ENCODE assay signal across 10 mouse cellular contexts in genomic region chr9:54982401-54982800, GRCm38 (mm10). TPM values are rescaled to one million over a fixed set of nuclear protein-coding genes. Genes with fewer than 3 reads are reported as not detected.
A peak's percentile ranks its signal among the peaks of the same experiment; 100 is the strongest.
DNase-seq lines count a peak whose midpoint lies in the region; ATAC-seq and TF ChIP-seq lines count a peak whose summit lies in the region.
"Had no signal": no experiment of that assay in that cellular context is flagged by ENCODE, and none has a peak within 500 bp of the region (broad histone marks: within the 10 kb centered on the region; RNA-seq: fewer than 3 reads in every experiment).

No protein-coding gene starts in this region.

- intact Hi-C loops in left cerebral cortex, postnatal 4 days (cut with DNase I): no loop called here

- H3K27me3 ChIP-seq in testis, adult 2 months (ENCODE audit: control insufficient read depth, insufficient read depth, low read length): no peaks in the 10 kb centered on the region
- peaks cover 30% of the 10 kb centered on the region for H3K27me3 ChIP-seq in limb, embryonic 15.5 days
- peaks cover 2% of the 10 kb centered on the region; the same call in 1 of the 2 replicates for H3K27me3 ChIP-seq in stomach, postnatal 0 days (ENCODE audit: control insufficient read depth, insufficient read depth, low read length)

- no peak overlapping the region for H3K27ac ChIP-seq in testis, adult 2 months (ENCODE audit: control insufficient read depth, insufficient read depth, low read depth, low read length)
- no peak overlapping the region for H3K27ac ChIP-seq in limb, embryonic 15.5 days
- H3K27ac ChIP-seq in stomach, postnatal 0 days (replicated peaks): no peak overlapping the region

- DNase-seq in heart, adult 11 months: peak; percentile 37
- DNase-seq in heart, adult 9 months (ENCODE audit: low spot score in 2 of 2): no peak
- no peak for DNase-seq in testis, postnatal 14 days (ENCODE audit: low spot score)
- no peak for DNase-seq in stomach, postnatal 0 days (ENCODE audit: low spot score)
- DNase-seq in right cerebral cortex, postnatal 36 days (ENCODE audit: low spot score in 2 of 2): no peak
- DNase-seq in left cerebral cortex, postnatal 4 days: no peak

- no peaks in the 10 kb centered on the region for H3K9me3 ChIP-seq in limb, embryonic 15.5 days
- no peaks in the 10 kb centered on the region for H3K9me3 ChIP-seq in stomach, postnatal 0 days (ENCODE audit: control insufficient read depth, low read length)

- peak overlapping the region; percentile 89; the same call in 1 of the 2 replicates for H3K4me3 ChIP-seq in testis, adult 2 months (ENCODE audit: control insufficient read depth, low read depth, low read length)
- peak overlapping the region; percentile 73 for H3K4me3 ChIP-seq in limb, embryonic 15.5 days
- H3K4me3 ChIP-seq in stomach, postnatal 0 days (ENCODE audit: low read depth, low read length): peak overlapping the region; percentile 52; the same call in 1 of the 2 replicates

- no peak for ATAC-seq in limb, embryonic 15.5 days (ENCODE audit: insufficient number of reproducible peaks, low FRiP score, low TSS enrichment, low read depth)
- no peak for ATAC-seq in stomach, postnatal 0 days (ENCODE audit: low FRiP score, low TSS enrichment)

- peak overlapping the region; percentile 91 for H3K4me2 ChIP-seq in limb, embryonic 15.5 days
- peak overlapping the region; percentile 87; the same call in 1 of the 2 replicates for H3K4me2 ChIP-seq in stomach, postnatal 0 days (replicated peaks; ENCODE audit: low read depth)

- no peak for TF ChIP-seq EP300 in stomach, postnatal 0 days (optimal IDR thresholded peaks at IDR 0.05)

- TF ChIP-seq POLR2A in testis, adult 2 months (IDR thresholded peaks at IDR 0.05; ENCODE audit: control insufficient read depth, low read depth, low read length): no peak

- no peak for TF ChIP-seq CTCF in testis, adult 2 months (IDR thresholded peaks at IDR 0.05; ENCODE audit: control insufficient read depth, insufficient read depth, insufficient replicate concordance, low read depth, low read length)
- no peak for TF ChIP-seq CTCF in stomach, postnatal 0 days (IDR thresholded peaks at IDR 0.05; ENCODE audit: low read depth)

- H3K9ac ChIP-seq in limb, embryonic 15.5 days: no peak overlapping the region; the same call in 1 of the 2 replicates
- H3K9ac ChIP-seq in stomach, postnatal 0 days (ENCODE audit: low read length): no peak overlapping the region

- 4% methylated on average over 7 of the region's 7 CpGs for WGBS in limb, embryonic 15.5 days
- 21% methylated on average over 7 of the region's 7 CpGs for WGBS in stomach, postnatal 0 days

- no peaks in the 10 kb centered on the region for H3K36me3 ChIP-seq in testis, adult 2 months (ENCODE audit: control insufficient read depth, insufficient read depth, low read length)
- H3K36me3 ChIP-seq in limb, embryonic 15.5 days: no peaks in the 10 kb centered on the region
- H3K36me3 ChIP-seq in stomach, postnatal 0 days (ENCODE audit: control insufficient read depth, insufficient read depth, low read length): no peaks in the 10 kb centered on the region

- peaks cover 14% of the 10 kb centered on the region for H3K4me1 ChIP-seq in testis, adult 2 months (ENCODE audit: control insufficient read depth, insufficient read depth, low read length)
- peaks cover 10% of the 10 kb centered on the region for H3K4me1 ChIP-seq in limb, embryonic 15.5 days
- H3K4me1 ChIP-seq in stomach, postnatal 0 days (replicated peaks; ENCODE audit: control insufficient read depth, insufficient read depth): no peaks in the 10 kb centered on the region

RNA-seq across cellular contexts. Expression of gene Chrna5, which starts 1.7 kb away (rescaled TPM):
- 6.7 and 9.2 TPM in 2 replicates for polyA plus RNA-seq in testis, adult 2 months (2012; rRNA removed)
- polyA plus RNA-seq in limb, embryonic 15.5 days (2015; fragmentation: Nextera tagmentation; extraction: Ambion mirVana): 1.2 and 1.8 TPM in 2 replicates
- polyA plus RNA-seq in stomach, postnatal 0 days (2015; fragmentation: Nextera tagmentation; extraction: Ambion mirVana): 1.1 and 1.3 TPM in 2 replicates
- 1 to 10 TPM; 7.3 to 7.9 TPM for total RNA-seq in left cerebral cortex, postnatal 4 days (2021)
- total RNA-seq: granulocyte monocyte progenitor cell, adult 5-6 weeks had no signal
- polyA plus RNA-seq: lung, adult 2 months had no signal

RNA-seq across cellular contexts. Expression of gene AY074887, which starts 31.6 kb away (rescaled TPM):
- 0.25 TPM in 1 of 2 replicates, not detected in the other for polyA plus RNA-seq in testis, adult 2 months (2012; rRNA removed)
- 0.79 and 1.00 TPM in 2 replicates for polyA plus RNA-seq in limb, embryonic 15.5 days (2015; fragmentation: Nextera tagmentation; extraction: Ambion mirVana)
- polyA plus RNA-seq in stomach, postnatal 0 days (2015; fragmentation: Nextera tagmentation; extraction: Ambion mirVana): 0.25 and 0.44 TPM in 2 replicates
- not detected for total RNA-seq in left cerebral cortex, postnatal 4 days (2021)
- total RNA-seq: granulocyte monocyte progenitor cell, adult 5-6 weeks had no signal
- polyA plus RNA-seq: lung, adult 2 months had no signal

RNA-seq across cellular contexts. Expression of gene Psma4, which starts 31.8 kb away (rescaled TPM):
- 56.6 and 80.4 TPM in 2 replicates for polyA plus RNA-seq in testis, adult 2 months (2012; rRNA removed)
- polyA plus RNA-seq in limb, embryonic 15.5 days (2015; fragmentation: Nextera tagmentation; extraction: Ambion mirVana): 289 and 291 TPM in 2 replicates
- 196 and 201 TPM in 2 replicates for polyA plus RNA-seq in stomach, postnatal 0 days (2015; fragmentation: Nextera tagmentation; extraction: Ambion mirVana)
- total RNA-seq in left cerebral cortex, postnatal 4 days (2021): 100 to 1,000 TPM; 163 to 170 TPM

RNA-seq across cellular contexts. Expression of gene Chrna3, which starts 44.0 kb away (rescaled TPM):
- polyA plus RNA-seq in testis, adult 2 months (2012; rRNA removed): 0.05 and 0.06 TPM in 2 replicates
- 0.13 TPM in 1 of 2 replicates, not detected in the other for polyA plus RNA-seq in limb, embryonic 15.5 days (2015; fragmentation: Nextera tagmentation; extraction: Ambion mirVana)
- 3.2 and 3.8 TPM in 2 replicates for polyA plus RNA-seq in stomach, postnatal 0 days (2015; fragmentation: Nextera tagmentation; extraction: Ambion mirVana)
- 1 to 10 TPM; 3.4 to 3.9 TPM for total RNA-seq in left cerebral cortex, postnatal 4 days (2021)
- total RNA-seq: granulocyte monocyte progenitor cell, adult 5-6 weeks had no signal
